In genomic region chr11:115265771-115266399, GRCm38 (mm10) we compare ENCODE assay signal across 11 mouse cellular contexts. TPM values are rescaled to one million over a fixed set of nuclear protein-coding genes. Genes with fewer than 3 reads are reported as not detected.
DNase-seq lines count a peak whose midpoint lies in the region; ATAC-seq lines count a peak whose summit lies in the region.
"Had no signal": no experiment of that assay in that cellular context is flagged by ENCODE, and none has a peak within 500 bp of the region (broad histone marks: within the 10 kb centered on the region; RNA-seq: fewer than 3 reads in every experiment).

No protein-coding gene starts in this region.

- peak overlapping the region; percentile 52 for H3K4me3 ChIP-seq in heart, embryonic 13.5 days
- no peak overlapping the region for H3K4me3 ChIP-seq in limb, embryonic 11.5 days (ENCODE audit: low read depth, low read length)

- peaks cover 22% of the 10 kb centered on the region for H3K36me3 ChIP-seq in heart, embryonic 13.5 days
- H3K36me3 ChIP-seq in limb, embryonic 11.5 days (ENCODE audit: control insufficient read depth, insufficient read depth, low read length), result 0 out of 2 replicates have a peak, but pooled peaks cover 2% of the 10 kb centered on the region

- no peaks in the 10 kb centered on the region for H3K9me3 ChIP-seq in heart, embryonic 13.5 days
- H3K9me3 ChIP-seq in limb, embryonic 11.5 days (ENCODE audit: control insufficient read depth, low read length), result no peaks in the 10 kb centered on the region

- peak overlapping the region; percentile 78 for H3K4me2 ChIP-seq in heart, embryonic 13.5 days
- peak overlapping the region; percentile 69 for H3K4me2 ChIP-seq in limb, embryonic 11.5 days (ENCODE audit: low read depth, severe bottlenecking)

- no peak for DNase-seq in heart, postnatal 25 days (ENCODE audit: low spot score)
- peak; percentile 29 for DNase-seq in CD4-positive helper T cell, adult 2 months (ENCODE audit: low read depth, low spot score)
- DNase-seq in cerebellum, postnatal 10 days, result peak; percentile 60 to 67
- no peak for DNase-seq in limb, embryonic 11.5 days (ENCODE audit: low spot score)
- DNase-seq in right cerebral cortex, postnatal 4 days, result no peak
- no peak for DNase-seq in right cerebral cortex, adult 18-20 months
- DNase-seq in urinary bladder, adult 2 months (ENCODE audit: low spot score), result no peak
- DNase-seq: gastrocnemius, postnatal 25 days had no signal

- no peak overlapping the region for H3K27ac ChIP-seq in heart, embryonic 13.5 days (replicated peaks)
- H3K27ac ChIP-seq in limb, embryonic 11.5 days (replicated peaks; ENCODE audit: low read depth, low read length), result no peak overlapping the region
- H3K27ac ChIP-seq: liver, embryonic 14.5 days had no signal

- H3K9ac ChIP-seq in heart, embryonic 13.5 days, result no peak overlapping the region
- no peak overlapping the region for H3K9ac ChIP-seq in limb, embryonic 11.5 days (ENCODE audit: low read length)
- H3K9ac ChIP-seq: liver, embryonic 14.5 days had no signal

- 6% methylated on average over 20 of the region's 20 CpGs for WGBS in heart, embryonic 13.5 days
- 3% methylated on average over 20 of the region's 20 CpGs for WGBS in limb, embryonic 11.5 days

- peaks cover 95% of the 10 kb centered on the region for H3K27me3 ChIP-seq in heart, embryonic 13.5 days (replicated peaks)
- H3K27me3 ChIP-seq in limb, embryonic 11.5 days (ENCODE audit: control insufficient read depth, insufficient read depth, low read length), result peaks cover 66% of the 10 kb centered on the region

- peaks cover 28% of the 10 kb centered on the region for H3K4me1 ChIP-seq in heart, embryonic 13.5 days
- peaks cover 2% of the 10 kb centered on the region; the same call in 1 of the 2 replicates for H3K4me1 ChIP-seq in limb, embryonic 11.5 days (ENCODE audit: control insufficient read depth, insufficient read depth, low read length)

- ATAC-seq in heart, embryonic 13.5 days (ENCODE audit: extremely low read depth, insufficient number of reproducible peaks, low FRiP score, low TSS enrichment), result no peak
- ATAC-seq in limb, embryonic 11.5 days (ENCODE audit: insufficient number of reproducible peaks, low FRiP score, low TSS enrichment, low read depth), result no peak

- intact Hi-C loops in heart, postnatal 25 days (cut with DNase I), result no loop called here

RNA-seq across cellular contexts. Expression of gene Grin2c, which starts 1.2 kb away (rescaled TPM):
- polyA plus RNA-seq in heart, embryonic 13.5 days (2015; fragmentation: Nextera tagmentation; extraction: Ambion mirVana), result 0.04 TPM in 1 of 2 replicates, not detected in the other
- under 1 TPM; 0.10 to 0.34 TPM for total RNA-seq in heart, postnatal 25 days (2021)
- polyA plus RNA-seq in limb, embryonic 11.5 days (2014; fragmentation: Nextera tagmentation; extraction: Ambion mirVana), result 0.04 and 0.06 TPM in 2 replicates
- 0.74 and 1.0 TPM in 2 replicates for polyA plus RNA-seq in urinary bladder, adult 2 months (2012; rRNA removed)
- polyA plus RNA-seq: G1E had no signal

RNA-seq across cellular contexts. Expression of gene Fdxr, which starts 11.0 kb away (rescaled TPM):
- polyA plus RNA-seq in heart, embryonic 13.5 days (2015; fragmentation: Nextera tagmentation; extraction: Ambion mirVana), result 9.5 and 11.7 TPM in 2 replicates
- 1 to 10 TPM; 7.9 to 8.2 TPM for total RNA-seq in heart, postnatal 25 days (2021)
- polyA plus RNA-seq in limb, embryonic 11.5 days (2014; fragmentation: Nextera tagmentation; extraction: Ambion mirVana), result 10.2 and 15.6 TPM in 2 replicates
- polyA plus RNA-seq in urinary bladder, adult 2 months (2012; rRNA removed), result 10.9 and 11.6 TPM in 2 replicates

RNA-seq across cellular contexts. Expression of gene Fads6, which starts 31.6 kb away (rescaled TPM):
- polyA plus RNA-seq in heart, embryonic 13.5 days (2015; fragmentation: Nextera tagmentation; extraction: Ambion mirVana), result 0.71 and 0.74 TPM in 2 replicates
- total RNA-seq in heart, postnatal 25 days (2021), result 1 to 10 TPM; 1.1 to 1.5 TPM
- 0.04 and 0.11 TPM in 2 replicates for polyA plus RNA-seq in limb, embryonic 11.5 days (2014; fragmentation: Nextera tagmentation; extraction: Ambion mirVana)
- polyA plus RNA-seq in urinary bladder, adult 2 months (2012; rRNA removed), result 0.99 and 1.1 TPM in 2 replicates
- polyA plus RNA-seq: G1E had no signal

RNA-seq across cellular contexts. Expression of gene Otop2, which starts 41.1 kb away (rescaled TPM):
- polyA plus RNA-seq in heart, embryonic 13.5 days (2015; fragmentation: Nextera tagmentation; extraction: Ambion mirVana), result not detected in 2 replicates
- total RNA-seq in heart, postnatal 25 days (2021), result not detected
- not detected in 2 replicates for polyA plus RNA-seq in limb, embryonic 11.5 days (2014; fragmentation: Nextera tagmentation; extraction: Ambion mirVana)
- polyA plus RNA-seq in urinary bladder, adult 2 months (2012; rRNA removed), result not detected in 2 replicates
- total RNA-seq: G1E; gastrocnemius, postnatal 25 days had no signal
- polyA plus RNA-seq: G1E; liver, embryonic 14.5 days had no signal

RNA-seq across cellular contexts. Expression of gene Ush1g, which starts 56.0 kb away (rescaled TPM):
- polyA plus RNA-seq in heart, embryonic 13.5 days (2015; fragmentation: Nextera tagmentation; extraction: Ambion mirVana), result 0.09 and 0.13 TPM in 2 replicates
- under 1 TPM in 1 of 2 experiments, not detected in 1; 0.20 TPM for total RNA-seq in heart, postnatal 25 days (2021)
- polyA plus RNA-seq in limb, embryonic 11.5 days (2014; fragmentation: Nextera tagmentation; extraction: Ambion mirVana), result not detected in 2 replicates
- not detected in 2 replicates for polyA plus RNA-seq in urinary bladder, adult 2 months (2012; rRNA removed)
- polyA plus RNA-seq: G1E had no signal

Comparison
In these comparisons a context has a peak if more than half of its experiments do, and no peak if none do; other contexts are left out.
1. DNase-seq: peak in CD4-positive helper T cell, adult 2 months (single experiment) and cerebellum, postnatal 10 days (2 of 2); none in heart, postnatal 25 days (single experiment), limb, embryonic 11.5 days (single experiment), right cerebral cortex, postnatal 4 days (single experiment), right cerebral cortex, adult 18-20 months (single experiment) and urinary bladder, adult 2 months (single experiment).